Mouse (Mus musculus) cerebellum, adult 2 months (tissue): Measurements from ENCODE around the gene Tnfrsf22.

Experiments
- CTCF ChIP-seq: fragments of 200-500 bp; IDR thresholded peaks from 2 replicates; pipeline ENCODE4 v1.5.1; 2011; ENCODE audit warnings: low read depth, mild to moderate bottlenecking, control low read depth, low read length, moderate library complexity, borderline replicate concordance; ENCODE audit not compliant: insufficient read depth
- POLR2A ChIP-seq: fragments of 200-500 bp; IDR thresholded peaks from 2 replicates; pipeline ENCODE4 v1.6.1; 2011; ENCODE audit warnings: low read length, control low read depth, borderline replicate concordance; ENCODE audit not compliant: insufficient read depth

DNA sequence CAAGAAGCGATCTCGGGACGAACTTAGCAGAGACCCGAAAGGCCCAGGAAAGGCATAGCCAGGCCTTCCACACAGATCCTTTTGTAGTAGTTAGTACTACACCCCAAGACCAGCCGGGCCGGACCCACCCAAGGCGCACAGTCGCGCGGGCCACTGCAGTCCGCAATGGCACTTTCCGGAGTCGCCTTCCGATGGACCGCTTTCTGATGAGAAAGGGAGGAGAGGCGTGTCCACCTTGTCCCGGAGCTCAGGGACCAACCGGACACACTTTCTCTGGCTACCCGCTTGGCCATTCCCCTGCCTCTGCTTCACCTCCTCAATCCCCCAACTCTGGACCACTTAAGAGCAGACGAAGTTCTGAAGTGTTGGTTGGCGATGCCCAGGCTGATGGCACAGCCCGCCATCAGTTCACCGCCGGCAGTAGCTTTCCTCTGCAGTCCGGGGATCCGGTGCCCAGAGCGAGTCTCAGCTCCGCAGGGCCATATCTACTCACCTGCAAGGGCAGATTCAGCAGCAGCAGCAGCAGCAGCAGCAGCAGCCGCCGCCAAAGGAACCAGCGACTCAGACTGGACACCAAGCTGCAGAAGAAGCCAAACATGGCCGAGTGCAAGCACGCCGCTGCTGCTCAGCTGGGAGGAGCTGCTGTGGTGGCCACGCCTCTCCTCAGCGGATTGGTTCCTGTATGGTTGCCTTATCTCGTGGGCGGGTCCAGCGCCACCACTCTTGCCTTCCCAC lies at the start of gene Tnfrsf22:
- TF ChIP-seq POLR2A = no peak
- no peak for TF ChIP-seq CTCF
